Mouse (Mus musculus): ENCODE measurements around the gene B4galt4. TPM values are rescaled to one million over a fixed set of nuclear protein-coding genes. Genes with fewer than 3 reads are reported as not detected.

The B4galt4 gene
- polyA plus RNA-seq, 1 experiment: 2.1 TPM

- WGBS: 2% methylated on average over 13 of the region's 13 CpGs
- TF ChIP-seq POLR2A (IDR thresholded peaks at IDR 0.05; ENCODE audit: control insufficient read depth, extremely low read depth, insufficient read depth, low read length, poor library complexity) (no peak), CTCF (IDR thresholded peaks at IDR 0.05; ENCODE audit: borderline replicate concordance, control insufficient read depth, extremely low read depth, insufficient read depth, low read length, poor library complexity) (no peak)
- no peaks in the 10 kb centered on the region for H3K36me3 ChIP-seq (ENCODE audit: control insufficient read depth, insufficient read depth, low read length)
- peak overlapping the region; percentile 64 for H3K4me3 ChIP-seq (ENCODE audit: control insufficient read depth, insufficient read depth, low read length)
- peaks cover 7% of the 10 kb centered on the region for H3K4me1 ChIP-seq (replicated peaks; ENCODE audit: control insufficient read depth, insufficient read depth, low read length)
- no peak overlapping the region for H3K27ac ChIP-seq (ENCODE audit: control insufficient read depth, insufficient read depth, low read length)
- H3K27me3 ChIP-seq (ENCODE audit: control insufficient read depth, insufficient read depth, low read length): no peaks in the 10 kb centered on the region
- peak; percentile 29 for DNase-seq
These were observed 631 bp downstream of the B4galt4 start for GRCm38 (mm10) chr16:38742659-38743131.

GRCm38 (mm10) chr16:38743941-38744673 is 2.0 kb downstream of the B4galt4 start:
- no peak overlapping the region for H3K4me3 ChIP-seq (ENCODE audit: control insufficient read depth, insufficient read depth, low read length)
- WGBS: 96% methylated on average over 10 of the region's 10 CpGs
- H3K36me3 ChIP-seq (ENCODE audit: control insufficient read depth, insufficient read depth, low read length): no peaks in the 10 kb centered on the region
- no peak for DNase-seq
- no peak for TF ChIP-seq POLR2A (IDR thresholded peaks at IDR 0.05; ENCODE audit: control insufficient read depth, extremely low read depth, insufficient read depth, low read length, poor library complexity)
- no peaks in the 10 kb centered on the region for H3K27me3 ChIP-seq (ENCODE audit: control insufficient read depth, insufficient read depth, low read length)
- H3K27ac ChIP-seq (ENCODE audit: control insufficient read depth, insufficient read depth, low read length): no peak overlapping the region
- H3K4me1 ChIP-seq (replicated peaks; ENCODE audit: control insufficient read depth, insufficient read depth, low read length): peaks cover 7% of the 10 kb centered on the region

- Histone ChIP-seq H3K36me3 (ENCODE audit: control insufficient read depth, insufficient read depth, low read length) (no peaks in the 10 kb centered on the region), H3K4me1 (replicated peaks; ENCODE audit: control insufficient read depth, insufficient read depth, low read length) (peaks cover 4% of the 10 kb centered on the region; the same call in 1 of the 2 replicates), H3K27ac (ENCODE audit: control insufficient read depth, insufficient read depth, low read length) (no peak overlapping the region), H3K4me3 (ENCODE audit: control insufficient read depth, insufficient read depth, low read length) (no peak overlapping the region), H3K27me3 (ENCODE audit: control insufficient read depth, insufficient read depth, low read length) (no peaks in the 10 kb centered on the region)
- WGBS: 93% methylated on average over 6 of the region's 6 CpGs
- TF ChIP-seq CTCF (IDR thresholded peaks at IDR 0.05; ENCODE audit: borderline replicate concordance, control insufficient read depth, extremely low read depth, insufficient read depth, low read length, poor library complexity) (no peak), POLR2A (IDR thresholded peaks at IDR 0.05; ENCODE audit: control insufficient read depth, extremely low read depth, insufficient read depth, low read length, poor library complexity) (no peak)
- no peak for DNase-seq
These were observed 8.7 kb downstream of the B4galt4 start for GRCm38 (mm10) chr16:38750803-38751202.

- H3K27me3 ChIP-seq (ENCODE audit: control insufficient read depth, insufficient read depth, low read length): no peaks in the 10 kb centered on the region
- no peak overlapping the region for H3K27ac ChIP-seq (ENCODE audit: control insufficient read depth, insufficient read depth, low read length)
- H3K4me3 ChIP-seq (ENCODE audit: control insufficient read depth, insufficient read depth, low read length): no peak overlapping the region
- H3K4me1 ChIP-seq (replicated peaks; ENCODE audit: control insufficient read depth, insufficient read depth, low read length): peaks cover 4% of the 10 kb centered on the region; the same call in 1 of the 2 replicates
- TF ChIP-seq CTCF (IDR thresholded peaks at IDR 0.05; ENCODE audit: borderline replicate concordance, control insufficient read depth, extremely low read depth, insufficient read depth, low read length, poor library complexity) (no peak), POLR2A (IDR thresholded peaks at IDR 0.05; ENCODE audit: control insufficient read depth, extremely low read depth, insufficient read depth, low read length, poor library complexity) (no peak)
- 93% methylated on average over 11 of the region's 11 CpGs for WGBS
- no peak for DNase-seq
- H3K36me3 ChIP-seq (ENCODE audit: control insufficient read depth, insufficient read depth, low read length): no peaks in the 10 kb centered on the region
These were observed 11.6 kb downstream of the B4galt4 start for GRCm38 (mm10) chr16:38753631-38754030.

- Histone ChIP-seq H3K36me3 (ENCODE audit: control insufficient read depth, insufficient read depth, low read length) (no peaks in the 10 kb centered on the region), H3K27me3 (ENCODE audit: control insufficient read depth, insufficient read depth, low read length) (no peaks in the 10 kb centered on the region), H3K4me1 (replicated peaks; ENCODE audit: control insufficient read depth, insufficient read depth, low read length) (peaks cover 10% of the 10 kb centered on the region), H3K27ac (ENCODE audit: control insufficient read depth, insufficient read depth, low read length) (no peak overlapping the region), H3K4me3 (ENCODE audit: control insufficient read depth, insufficient read depth, low read length) (no peak overlapping the region)
- no peak for DNase-seq
- 12% methylated on average over 7 of the region's 7 CpGs for WGBS
- no peak for TF ChIP-seq CTCF (IDR thresholded peaks at IDR 0.05; ENCODE audit: borderline replicate concordance, control insufficient read depth, extremely low read depth, insufficient read depth, low read length, poor library complexity)
- TF ChIP-seq POLR2A (IDR thresholded peaks at IDR 0.05; ENCODE audit: control insufficient read depth, extremely low read depth, insufficient read depth, low read length, poor library complexity): no peak
These were observed 13.6 kb downstream of the B4galt4 start for GRCm38 (mm10) chr16:38755452-38756176.

GRCm38 (mm10) chr16:38756177-38756503 is 14.1 kb downstream of the B4galt4 start:
- TF ChIP-seq POLR2A (IDR thresholded peaks at IDR 0.05; ENCODE audit: control insufficient read depth, extremely low read depth, insufficient read depth, low read length, poor library complexity) (no peak), CTCF (IDR thresholded peaks at IDR 0.05; ENCODE audit: borderline replicate concordance, control insufficient read depth, extremely low read depth, insufficient read depth, low read length, poor library complexity) (no peak)
- Histone ChIP-seq H3K4me1 (replicated peaks; ENCODE audit: control insufficient read depth, insufficient read depth, low read length) (peaks cover 14% of the 10 kb centered on the region), H3K4me3 (ENCODE audit: control insufficient read depth, insufficient read depth, low read length) (no peak overlapping the region), H3K36me3 (ENCODE audit: control insufficient read depth, insufficient read depth, low read length) (no peaks in the 10 kb centered on the region), H3K27ac (ENCODE audit: control insufficient read depth, insufficient read depth, low read length) (no peak overlapping the region), H3K27me3 (ENCODE audit: control insufficient read depth, insufficient read depth, low read length) (no peaks in the 10 kb centered on the region)
- no peak for DNase-seq
- 17% methylated on average over 5 of the region's 5 CpGs for WGBS

All from thymus, adult 2 months (tissue).